In genomic region chr16:41974866-41975719, GRCm38 (mm10) we compare ENCODE assay signal across 13 mouse cellular contexts.
DNase-seq lines count a peak whose midpoint lies in the region; ATAC-seq and TF ChIP-seq lines count a peak whose summit lies in the region.
"Had no signal": no experiment of that assay in that cellular context is flagged by ENCODE, and none has a peak within 500 bp of the region (broad histone marks: within the 10 kb centered on the region; RNA-seq: fewer than 3 reads in every experiment).

No protein-coding gene starts in this region.

- no peak overlapping the region for H3K4me2 ChIP-seq in limb, embryonic 12.5 days
- H3K4me2 ChIP-seq: heart, embryonic 13.5 days had no signal

- H3K9me3 ChIP-seq in limb, embryonic 12.5 days = no peaks in the 10 kb centered on the region
- H3K9me3 ChIP-seq: heart, embryonic 13.5 days had no signal

- no peak overlapping the region for H3K9ac ChIP-seq in limb, embryonic 12.5 days (replicated peaks)
- H3K9ac ChIP-seq: heart, embryonic 13.5 days had no signal

- DNase-seq in cerebellum, adult 2 months = peak; percentile 25 to 31
- peak; percentile 5 for DNase-seq in right cerebral cortex, postnatal 14 days
- no peak for DNase-seq in right cerebral cortex, postnatal 25 days
- no peak for DNase-seq in layer of hippocampus, adult 18-20 months (ENCODE audit: low spot score in 2 of 2)
- DNase-seq: kidney, adult 18-20 months; lung, postnatal 10 days had no signal

- 44% methylated on average over 2 of the region's 2 CpGs for WGBS in cerebellum, adult 2 months
- WGBS in limb, embryonic 12.5 days = 33% methylated on average over 2 of the region's 2 CpGs

- TF ChIP-seq CTCF in cerebellum, adult 2 months (IDR thresholded peaks at IDR 0.05; ENCODE audit: borderline replicate concordance, insufficient read depth, low read depth, low read length) = no peak

- no peak for TF ChIP-seq POLR2A in cerebellum, adult 2 months (IDR thresholded peaks at IDR 0.05; ENCODE audit: borderline replicate concordance, insufficient read depth, low read length)

- H3K4me3 ChIP-seq in cerebellum, adult 2 months (replicated peaks; ENCODE audit: insufficient read depth, low read depth, low read length) = no peak overlapping the region
- no peak overlapping the region for H3K4me3 ChIP-seq in limb, embryonic 12.5 days (replicated peaks)
- H3K4me3 ChIP-seq: heart, embryonic 13.5 days; left cerebral cortex, adult 2 months had no signal

- no peaks in the 10 kb centered on the region for H3K27me3 ChIP-seq in cerebellum, adult 2 months (ENCODE audit: control insufficient read depth, insufficient read depth, low read length)
- H3K27me3 ChIP-seq in limb, embryonic 12.5 days = no peaks in the 10 kb centered on the region
- H3K27me3 ChIP-seq: heart, embryonic 13.5 days had no signal

- H3K36me3 ChIP-seq in limb, embryonic 12.5 days = no peaks in the 10 kb centered on the region
- H3K36me3 ChIP-seq: heart, embryonic 13.5 days had no signal

- H3K27ac ChIP-seq in cerebellum, adult 2 months (ENCODE audit: insufficient read depth, low read length) = peak overlapping the region; percentile 19; the same call in 1 of the 2 replicates
- H3K27ac ChIP-seq in limb, embryonic 12.5 days = no peak overlapping the region
- H3K27ac ChIP-seq: heart, embryonic 13.5 days; left cerebral cortex, adult 2 months; stomach, postnatal 0 days had no signal

- H3K4me1 ChIP-seq in cerebellum, adult 2 months (ENCODE audit: control insufficient read depth, insufficient read depth, low read length) = peaks cover 12% of the 10 kb centered on the region
- no peaks in the 10 kb centered on the region for H3K4me1 ChIP-seq in limb, embryonic 12.5 days (replicated peaks)
- H3K4me1 ChIP-seq: heart, embryonic 13.5 days had no signal

- no peak for ATAC-seq in cerebellum, adult (ENCODE audit: insufficient number of reproducible peaks, low FRiP score, low TSS enrichment)
- peak; percentile 81 for ATAC-seq in limb, embryonic 12.5 days (ENCODE audit: insufficient number of reproducible peaks, insufficient read depth, low FRiP score, low TSS enrichment, low read depth)
- ATAC-seq in megakaryocyte progenitor cell, adult 5-6 weeks (replicated peaks; ENCODE audit: poor library complexity) = no peak
- ATAC-seq in monocyte, adult 5-6 weeks (replicated peaks; ENCODE audit: insufficient number of reproducible peaks, low FRiP score, low TSS enrichment, poor library complexity, severe bottlenecking) = no peak

Comparison
In these comparisons a context has a peak if more than half of its experiments do, and no peak if none do; other contexts are left out.
1. DNase-seq: peak in cerebellum, adult 2 months (2 of 2) and right cerebral cortex, postnatal 14 days (single experiment); none in right cerebral cortex, postnatal 25 days (single experiment) and layer of hippocampus, adult 18-20 months (0 of 2).